Mouse (Mus musculus) spleen, postnatal 10 days (tissue): Measurements from ENCODE around the gene Bcl2.

Experiments used
- DNase-seq, 2 experiments: peaks; one replicate each; pipeline ENCODE4 v3.0.0; 2021 to 2022; ENCODE audit warnings: low spot score in 2 of 2

Bcl2 gene

GRCm38 (mm10) chr1:106628279-106628678 lies 85.8 kb downstream of the Bcl2 start:
- no peak for DNase-seq

GRCm38 (mm10) chr1:106627241-106627640 lies 86.8 kb downstream of the Bcl2 start:
- DNase-seq: no peak

- DNase-seq: no peak
Observed at GRCm38 (mm10) chr1:106620174-106620931, 93.7 kb downstream of the Bcl2 start.

GRCm38 (mm10) chr1:106618814-106619213 lies 95.3 kb downstream of the Bcl2 start:
- DNase-seq: no peak

- no peak for DNase-seq
Observed at GRCm38 (mm10) chr1:106616955-106617354, 97.1 kb downstream of the Bcl2 start.

- DNase-seq: no peak
Observed at GRCm38 (mm10) chr1:106613371-106613770, 100.7 kb downstream of the Bcl2 start.

- DNase-seq: no peak
Observed at GRCm38 (mm10) chr1:106612166-106613031, 101.7 kb downstream of the Bcl2 start.

GRCm38 (mm10) chr1:106611246-106611645 lies 102.8 kb downstream of the Bcl2 start:
- DNase-seq: no peak

- DNase-seq: no peak
Observed at GRCm38 (mm10) chr1:106608098-106608778, 105.8 kb downstream of the Bcl2 start.

- DNase-seq: no peak
Observed at GRCm38 (mm10) chr1:106606951-106607350, 107.1 kb downstream of the Bcl2 start.

GRCm38 (mm10) chr1:106603406-106603805 lies 110.7 kb downstream of the Bcl2 start:
- no peak for DNase-seq

GRCm38 (mm10) chr1:106602941-106603340 lies 111.1 kb downstream of the Bcl2 start:
- no peak for DNase-seq

GRCm38 (mm10) chr1:106602536-106602935 lies 111.5 kb downstream of the Bcl2 start:
- DNase-seq: no peak

GRCm38 (mm10) chr1:106601247-106601646 lies 112.8 kb downstream of the Bcl2 start:
- DNase-seq: no peak

GRCm38 (mm10) chr1:106600841-106601240 lies 113.2 kb downstream of the Bcl2 start:
- DNase-seq: no peak

- DNase-seq: no peak
Observed at GRCm38 (mm10) chr1:106598292-106598583, 115.8 kb downstream of the Bcl2 start.

- DNase-seq: no peak
Observed at GRCm38 (mm10) chr1:106597575-106598291, 116.3 kb downstream of the Bcl2 start.

- DNase-seq: no peak
Observed at GRCm38 (mm10) chr1:106596380-106596779, 117.7 kb downstream of the Bcl2 start.

GRCm38 (mm10) chr1:106595286-106595885 lies 118.7 kb downstream of the Bcl2 start:
- DNase-seq: no peak

GRCm38 (mm10) chr1:106591180-106591774 lies 122.8 kb downstream of the Bcl2 start:
- DNase-seq: no peak

GRCm38 (mm10) chr1:106589141-106589540 lies 124.9 kb downstream of the Bcl2 start:
- DNase-seq: no peak
